In the genomic region with DNA sequence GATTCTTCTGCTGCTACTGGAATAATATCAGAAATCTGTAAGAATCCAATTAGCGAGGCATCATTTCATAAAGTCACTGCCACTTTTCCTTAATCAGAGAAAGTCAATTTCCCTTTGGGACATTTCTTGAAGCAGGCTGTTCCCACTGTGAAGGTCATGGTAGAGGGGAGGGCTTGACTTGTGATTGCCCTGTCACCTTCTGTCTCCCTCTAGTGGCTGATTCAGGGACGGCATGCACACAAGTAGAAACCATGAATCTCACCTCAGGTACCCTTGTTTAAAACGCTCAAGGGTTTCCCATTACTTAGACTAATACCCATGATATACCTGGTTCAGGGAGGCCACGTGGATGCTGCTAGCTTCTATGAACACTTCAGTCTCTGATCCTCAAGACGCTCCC, we compare ENCODE assay signal across 8 mouse cellular contexts. TPM values are rescaled to one million over a fixed set of nuclear protein-coding genes. Genes with fewer than 3 reads are reported as not detected.
DNase-seq lines count a peak whose midpoint lies in the region; ATAC-seq and TF ChIP-seq lines count a peak whose summit lies in the region.

No protein-coding gene starts in this region.

- no peak overlapping the region for H3K4me2 ChIP-seq in neural tube, embryonic 15.5 days
- no peak overlapping the region for H3K4me2 ChIP-seq in hindbrain, postnatal 0 days (ENCODE audit: low read depth, low read length)

- ATAC-seq in neural tube, embryonic 15.5 days (ENCODE audit: low FRiP score), result no peak
- no peak for ATAC-seq in hindbrain, postnatal 0 days
- peak; percentile 65; the same call in 1 of the 2 replicates for ATAC-seq in megakaryocyte-erythroid progenitor cell, adult 5-6 weeks (replicated peaks; ENCODE audit: low FRiP score, low TSS enrichment, poor library complexity, severe bottlenecking)
- no peak for ATAC-seq in erythroblast, adult 5-6 weeks (replicated peaks; ENCODE audit: low FRiP score, poor library complexity, severe bottlenecking)

- H3K27me3 ChIP-seq in neural tube, embryonic 15.5 days (replicated peaks), result no peaks in the 10 kb centered on the region
- no peaks in the 10 kb centered on the region for H3K27me3 ChIP-seq in hindbrain, postnatal 0 days (ENCODE audit: insufficient read depth, low read length)

- H3K9ac ChIP-seq in neural tube, embryonic 15.5 days (replicated peaks), result no peak overlapping the region
- H3K9ac ChIP-seq in hindbrain, postnatal 0 days (replicated peaks; ENCODE audit: low read length), result no peak overlapping the region

- H3K4me3 ChIP-seq in neural tube, embryonic 15.5 days (replicated peaks), result no peak overlapping the region
- H3K4me3 ChIP-seq in hindbrain, postnatal 0 days (ENCODE audit: low read length), result no peak overlapping the region

- H3K36me3 ChIP-seq in neural tube, embryonic 15.5 days, result no peaks in the 10 kb centered on the region
- H3K36me3 ChIP-seq in hindbrain, postnatal 0 days (ENCODE audit: insufficient read depth, low read length), result no peaks in the 10 kb centered on the region

- no peaks in the 10 kb centered on the region for H3K4me1 ChIP-seq in neural tube, embryonic 15.5 days
- no peaks in the 10 kb centered on the region for H3K4me1 ChIP-seq in hindbrain, postnatal 0 days (ENCODE audit: insufficient read depth, low read length)

- peak; percentile 63 for TF ChIP-seq CTCF in hindbrain, postnatal 0 days (IDR thresholded peaks at IDR 0.05; ENCODE audit: low read depth)

- WGBS in neural tube, embryonic 15.5 days, result 71% methylated on average over 5 of the region's 5 CpGs
- 63% methylated on average over 5 of the region's 5 CpGs for WGBS in hindbrain, postnatal 0 days

- DNase-seq in embryo, embryonic 10 days (ENCODE audit: low spot score), result peak; percentile 39
- no peak for DNase-seq in embryo, embryonic 10.5 days (ENCODE audit: low spot score)
- DNase-seq in neural tube, embryonic 10.5 days (ENCODE audit: extremely low spot score, low spot score), result peak; percentile 20
- peak; percentile 67 to 70 for DNase-seq in adrenal gland, postnatal 36 days
- DNase-seq in hindbrain, postnatal 0 days (ENCODE audit: low spot score), result no peak

- no peaks in the 10 kb centered on the region for H3K9me3 ChIP-seq in neural tube, embryonic 15.5 days (replicated peaks)
- no peaks in the 10 kb centered on the region for H3K9me3 ChIP-seq in hindbrain, postnatal 0 days (ENCODE audit: low read length)

- no peak overlapping the region for H3K27ac ChIP-seq in neural tube, embryonic 15.5 days (replicated peaks)
- no peak overlapping the region for H3K27ac ChIP-seq in hindbrain, postnatal 0 days

RNA-seq across cellular contexts. Expression of a gene that starts 31.8 kb away (rescaled TPM):
- 68.9 and 76.7 TPM in 2 replicates for polyA plus RNA-seq in neural tube, embryonic 15.5 days (2015; fragmentation: Nextera tagmentation; extraction: Ambion mirVana)
- total RNA-seq in adrenal gland, postnatal 36 days (2021), result 10 to 100 TPM; 20.1 to 32.7 TPM
- total RNA-seq in hindbrain, postnatal 0 days (2014; rRNA removed), result 22.4 and 28.1 TPM in 2 replicates
- polyA plus RNA-seq in hindbrain, postnatal 0 days (2015; fragmentation: Nextera tagmentation; extraction: Ambion mirVana), result 27.3 and 35.1 TPM in 2 replicates
- not detected in 2 replicates for total RNA-seq in megakaryocyte-erythroid progenitor cell, adult 5-6 weeks (2014; fragmentation: Nextera tagmentation)
- total RNA-seq in megakaryocyte-erythroid progenitor cell, adult 5-6 weeks (2017), result not detected in 2 replicates
- total RNA-seq in erythroblast, adult 5-6 weeks (2015; ENCODE audit: low replicate concordance), result not detected in 2 replicates
- 0.56 TPM in 1 of 2 replicates, not detected in the other for total RNA-seq in erythroblast, adult 5-6 weeks (2017; ENCODE audit: low replicate concordance)

Comparison
In these comparisons a context has a peak if more than half of its experiments do, and no peak if none do; other contexts are left out.
1. DNase-seq: peak in embryo, embryonic 10 days (single experiment), neural tube, embryonic 10.5 days (single experiment) and adrenal gland, postnatal 36 days (2 of 2); none in embryo, embryonic 10.5 days (single experiment) and hindbrain, postnatal 0 days (single experiment).
2. RNA of a gene that starts 31.8 kb away (total RNA-seq): 20.1 to 32.7 TPM in adrenal gland, postnatal 36 days and 22.4 to 28.1 TPM in hindbrain, postnatal 0 days; not detected in megakaryocyte-erythroid progenitor cell, adult 5-6 weeks and 0.56 TPM in erythroblast, adult 5-6 weeks; every median in the first group is over 10 times any median in the second.